Mouse (Mus musculus) c-Kit-positive CD71-positive TER-119-positive erythroid progenitor cells, embryonic 14.5 days (primary cell): ENCODE data around the gene Card9.

Source experiments
- DNase-seq: peaks from one replicate; pipeline ENCODE4 v3.0.0-alpha.2; 2013; ENCODE audit warnings: low spot score

Gene Card9

DNA sequence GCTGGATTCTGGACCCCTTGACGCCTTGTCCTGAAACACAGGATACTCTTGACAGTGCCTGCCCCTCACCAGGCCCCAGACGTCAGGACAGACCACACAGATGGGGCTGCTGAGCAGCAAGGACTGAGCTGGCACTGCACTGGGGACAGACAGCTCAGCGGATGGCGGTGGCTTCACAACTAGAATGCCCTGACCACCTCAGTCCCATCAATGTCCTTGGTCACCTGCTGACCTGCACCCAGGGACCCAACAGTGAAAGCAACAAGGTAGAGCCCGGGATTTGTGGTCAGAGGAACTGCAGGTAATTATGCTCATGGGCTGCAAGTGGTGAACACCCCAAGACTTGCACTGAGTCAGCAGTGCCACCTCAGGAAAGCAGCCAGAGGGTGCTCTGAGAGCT, 2.3 kb upstream of the Card9 start:
- no peak for DNase-seq

DNA sequence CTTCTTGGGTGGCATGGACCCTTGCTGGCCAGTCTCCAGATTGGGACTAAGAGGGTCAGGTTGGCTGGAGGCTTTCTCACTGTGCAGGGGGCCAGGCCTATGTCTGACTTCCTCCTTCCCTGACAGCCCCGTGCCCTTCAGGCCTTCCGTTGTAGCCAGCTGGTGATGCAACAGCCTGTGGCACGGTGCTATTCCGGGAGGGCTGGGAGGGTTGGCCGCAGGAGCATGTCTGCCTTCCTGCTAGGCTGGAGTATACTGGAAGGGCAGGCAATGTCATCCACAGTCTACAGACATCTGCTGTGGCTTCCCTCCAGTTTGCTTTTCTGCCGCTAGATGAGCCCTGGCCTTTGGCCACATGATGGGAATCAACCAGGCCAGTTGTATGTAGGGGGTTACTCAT, 735 bp downstream of the Card9 start:
- no peak for DNase-seq

DNA sequence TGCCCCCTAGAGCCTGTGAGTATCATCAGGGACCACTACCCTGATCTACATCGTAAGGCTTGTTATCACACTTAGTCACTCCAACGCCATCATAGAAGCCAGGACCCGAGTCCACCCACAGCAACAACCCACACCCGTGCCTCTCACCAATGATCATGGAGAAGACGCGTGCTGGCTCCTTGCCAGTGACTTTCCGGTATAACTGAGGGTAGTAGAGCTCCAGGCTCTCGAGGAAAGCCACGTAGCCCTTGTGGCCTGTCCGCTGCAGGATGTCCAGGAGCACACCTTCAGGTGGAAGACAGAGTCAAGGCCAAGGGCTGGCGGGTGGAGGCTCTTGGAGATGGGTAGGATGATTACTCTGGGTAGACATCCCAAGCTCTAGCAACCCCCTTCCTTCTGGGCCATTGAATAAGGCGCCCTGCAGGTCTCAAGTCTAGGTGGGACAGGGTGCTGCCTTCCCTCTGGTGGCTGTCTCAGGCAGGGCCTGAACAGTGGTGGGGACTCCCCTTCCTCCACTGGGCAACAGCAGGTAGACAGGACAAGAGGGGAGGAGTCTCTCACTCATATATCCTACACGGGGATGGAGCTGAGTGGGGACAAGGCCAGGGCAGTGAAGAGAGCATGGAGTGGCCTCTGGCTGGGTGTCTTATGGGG, 1.9 kb downstream of the Card9 start:
- no peak for DNase-seq

DNA sequence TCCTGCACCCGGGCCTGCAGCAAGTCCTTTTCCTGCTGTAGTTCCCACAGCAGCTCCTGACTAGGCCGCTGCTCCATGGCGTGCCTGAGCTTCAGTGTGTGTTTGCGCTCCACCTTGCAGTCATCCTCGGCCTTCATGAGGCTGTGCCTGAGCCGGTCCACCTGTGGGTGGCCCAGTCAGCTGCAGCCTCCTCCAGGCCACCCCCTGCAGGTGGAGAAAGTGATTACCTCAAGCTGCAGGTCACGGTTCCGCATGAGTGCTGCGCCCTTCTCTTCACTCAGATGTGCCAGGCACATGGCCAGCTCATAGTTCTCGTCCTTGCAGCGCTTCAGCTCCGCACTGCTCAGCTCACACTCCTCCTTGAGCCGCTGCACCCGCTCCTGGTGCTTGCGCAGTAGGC, 3.2 kb downstream of the Card9 start:
- no peak for DNase-seq

DNA sequence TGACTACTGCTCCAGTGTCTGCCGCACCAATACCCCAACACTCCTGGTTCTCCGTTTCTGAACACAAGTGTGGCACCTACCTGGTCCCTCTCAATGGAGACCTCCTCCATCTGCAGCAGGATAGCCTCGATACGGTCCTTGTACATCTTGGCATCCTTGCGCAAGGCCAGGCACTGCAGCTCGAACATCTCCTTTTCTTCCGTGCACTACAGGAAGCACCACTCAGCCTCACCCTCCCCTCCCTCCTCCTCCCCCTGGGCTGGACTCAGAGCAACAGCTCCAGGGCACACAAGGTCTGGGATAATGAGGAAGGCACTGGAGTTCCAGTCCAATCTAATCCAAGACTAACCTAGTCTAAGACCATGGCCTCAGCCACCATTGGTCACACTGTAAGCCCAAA, 4.0 kb downstream of the Card9 start:
- DNase-seq: no peak

DNA sequence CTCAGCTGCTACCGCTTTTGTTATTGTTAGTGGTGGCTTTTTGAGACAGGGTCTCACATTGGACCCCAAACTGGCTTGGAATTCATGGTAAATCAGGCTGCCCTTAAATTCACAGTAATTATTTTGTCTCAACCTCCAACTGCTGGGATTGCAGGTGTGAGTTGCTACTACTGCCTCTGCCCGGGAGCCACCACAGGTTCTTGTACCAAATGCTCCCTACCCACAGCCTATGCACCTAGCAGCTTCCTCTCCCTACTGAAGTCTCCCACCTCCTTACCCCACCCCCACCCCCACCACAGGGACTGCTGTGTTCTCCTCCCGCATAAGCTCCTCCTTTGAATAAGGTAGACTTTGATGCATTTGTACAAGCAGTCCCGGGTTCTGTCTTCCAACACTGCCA, 4.5 kb downstream of the Card9 start:
- DNase-seq: no peak

DNA sequence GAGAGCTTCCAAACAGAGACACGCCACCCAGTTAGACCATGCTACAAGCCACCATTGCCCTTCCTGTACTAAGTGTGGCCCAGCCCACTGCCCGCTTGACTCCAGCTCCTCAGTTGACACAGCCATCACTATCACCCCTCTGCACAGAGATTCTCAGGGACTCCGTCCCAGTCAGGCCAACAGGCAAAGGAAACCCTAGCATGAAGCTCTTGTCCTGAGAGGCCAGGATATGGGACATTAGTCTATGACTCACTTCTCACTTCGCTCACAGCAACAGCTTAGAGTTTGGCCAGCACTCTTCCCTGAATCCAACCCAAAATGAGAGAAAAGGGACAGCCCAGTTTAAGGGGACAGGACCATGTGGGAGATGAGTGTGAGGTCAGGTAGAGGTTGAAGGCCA, 6.3 kb downstream of the Card9 start:
- DNase-seq: no peak

DNA sequence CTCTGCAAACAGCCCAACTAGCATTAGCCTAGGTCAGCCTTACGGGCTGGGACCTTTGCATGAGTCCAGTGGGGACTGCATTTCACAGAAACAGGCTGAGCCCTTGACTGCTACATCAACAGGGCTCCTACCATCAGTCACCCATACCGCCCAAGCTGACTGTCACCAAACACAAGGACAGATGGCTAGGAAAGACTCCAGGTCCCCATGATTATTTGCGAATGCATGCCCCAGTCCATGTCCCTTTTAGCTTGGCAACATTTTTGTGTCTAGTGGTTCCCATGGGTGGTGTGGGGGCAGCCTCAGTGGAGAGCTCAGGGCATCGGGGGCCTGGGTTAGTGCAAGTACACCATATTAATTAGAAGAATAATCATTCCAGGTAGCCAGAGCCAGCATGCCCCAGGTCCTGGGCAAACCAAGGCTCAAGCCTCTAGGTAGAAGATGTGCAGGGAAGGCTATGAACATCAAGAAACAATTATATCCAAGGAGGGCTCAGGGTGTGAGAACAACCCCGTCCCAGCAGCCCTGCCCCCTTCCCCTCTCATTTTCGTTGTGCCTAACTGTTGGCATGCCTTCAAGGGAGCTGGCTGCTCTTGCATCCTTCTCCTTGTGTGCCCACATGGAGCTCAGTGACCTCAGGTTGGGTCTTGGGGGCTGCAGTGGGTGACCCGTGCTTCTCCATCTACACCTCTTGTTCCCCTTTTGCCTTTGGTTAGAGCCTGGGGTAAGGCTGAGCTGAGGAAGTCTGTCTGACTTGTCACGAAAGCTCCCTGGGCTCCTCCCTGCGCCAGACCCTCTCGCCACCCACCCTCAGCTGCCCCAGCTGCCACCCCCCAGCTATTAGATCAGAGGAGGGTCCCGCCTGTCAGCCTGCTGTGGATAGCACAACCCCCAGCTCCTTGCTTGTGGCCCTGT, 7.4 kb downstream of the Card9 start:
- DNase-seq: no peak

DNA sequence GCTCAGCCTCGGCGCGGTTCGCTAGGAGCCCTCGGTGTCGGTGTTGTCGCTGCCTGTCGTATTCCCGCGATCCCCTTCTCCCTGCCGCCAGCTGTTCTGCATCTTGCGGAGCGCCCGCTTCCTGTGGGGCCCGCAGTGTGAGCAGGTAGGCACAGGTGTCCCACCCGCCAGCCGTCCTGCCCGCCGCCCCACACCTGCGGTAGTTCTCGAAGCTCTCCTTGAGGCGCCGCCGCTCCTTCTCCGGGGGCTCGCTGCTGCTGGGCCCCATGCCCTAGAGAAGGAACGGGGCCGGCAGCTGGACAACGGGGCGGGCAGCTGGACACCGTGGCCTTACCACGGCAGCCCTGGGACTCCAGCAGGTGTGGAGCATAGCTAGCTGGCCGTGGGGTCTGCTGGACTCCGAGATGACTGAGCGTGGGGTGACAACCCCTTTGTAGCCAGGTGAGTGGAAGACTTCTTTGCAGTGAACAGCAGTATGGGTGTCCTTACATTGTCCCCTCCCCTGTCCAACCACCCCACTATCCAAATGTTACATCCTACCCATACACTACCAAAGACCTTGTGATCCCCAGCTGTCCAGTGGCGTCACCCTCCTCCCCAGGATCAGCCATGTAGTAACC, 8.3 kb downstream of the Card9 start:
- no peak for DNase-seq

DNA sequence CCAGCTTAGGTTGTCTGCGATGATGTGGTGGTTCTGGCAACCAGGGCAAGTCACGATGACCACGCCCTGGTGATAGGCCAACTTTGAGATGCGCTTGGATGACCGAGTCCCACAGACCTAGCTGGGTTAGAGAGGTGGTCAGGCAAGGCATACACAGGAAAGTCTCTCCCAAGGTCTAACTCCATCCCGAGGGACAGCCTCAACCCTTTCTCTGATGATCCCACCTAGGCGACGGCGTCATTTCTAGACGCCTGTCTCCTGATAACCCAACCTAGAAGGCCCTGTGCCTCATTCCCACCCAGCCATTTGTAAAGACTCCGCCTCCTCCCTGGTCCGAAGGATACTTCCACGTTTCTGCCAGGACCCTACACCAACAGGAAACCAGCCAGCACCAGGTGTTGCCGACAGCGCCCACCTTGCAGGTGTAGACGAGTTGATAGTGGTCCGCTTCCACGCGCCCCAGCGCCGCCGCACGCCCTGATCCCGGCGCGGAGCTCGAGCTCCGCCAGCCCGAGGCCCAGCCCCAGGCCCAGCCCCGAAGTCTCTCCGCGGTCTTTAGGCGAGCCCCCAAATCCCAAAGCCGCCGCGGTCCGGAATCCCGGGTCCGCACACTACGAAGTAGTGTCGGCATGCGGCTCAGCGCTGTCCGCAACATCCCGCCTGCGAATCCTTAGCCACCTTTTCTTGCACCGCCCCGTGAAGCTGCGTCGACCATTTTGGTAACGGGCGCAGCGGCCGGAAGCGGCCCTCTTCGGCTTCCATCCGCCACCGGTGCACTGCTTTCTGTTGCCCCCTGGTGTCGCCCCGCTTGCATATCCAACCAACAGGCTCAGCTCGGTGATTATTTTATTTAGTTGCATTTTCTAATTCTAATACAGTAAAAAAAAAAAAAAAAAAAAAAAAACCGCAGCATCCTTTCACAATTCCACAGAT, 9.1 kb downstream of the Card9 start, which contains the start of gene Dnlz:
Dnlz (minus strand) TSS at position 753 of the 933 bp plus-strand sequence.
- DNase-seq: peak; percentile 87

DNA sequence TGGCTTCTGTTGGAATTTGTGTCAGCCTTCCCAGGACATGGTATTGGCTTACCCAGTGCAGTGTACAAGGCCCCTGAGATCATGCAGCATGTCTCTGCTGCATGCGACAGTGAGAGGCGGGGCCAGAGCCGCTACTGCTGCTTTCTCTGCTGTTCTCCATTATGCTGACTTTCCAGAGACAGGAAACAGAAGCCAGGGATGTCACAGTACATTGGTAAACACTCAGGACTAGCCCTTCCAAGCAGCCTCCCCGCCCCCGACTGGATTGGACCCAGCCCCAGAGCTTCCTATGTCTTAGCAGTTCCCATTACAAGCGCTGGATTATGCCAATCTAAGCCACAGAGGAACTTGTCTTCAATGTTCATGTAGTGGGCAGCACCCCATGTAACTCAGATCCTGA, 12.5 kb downstream of the Card9 start:
- no peak for DNase-seq

DNA sequence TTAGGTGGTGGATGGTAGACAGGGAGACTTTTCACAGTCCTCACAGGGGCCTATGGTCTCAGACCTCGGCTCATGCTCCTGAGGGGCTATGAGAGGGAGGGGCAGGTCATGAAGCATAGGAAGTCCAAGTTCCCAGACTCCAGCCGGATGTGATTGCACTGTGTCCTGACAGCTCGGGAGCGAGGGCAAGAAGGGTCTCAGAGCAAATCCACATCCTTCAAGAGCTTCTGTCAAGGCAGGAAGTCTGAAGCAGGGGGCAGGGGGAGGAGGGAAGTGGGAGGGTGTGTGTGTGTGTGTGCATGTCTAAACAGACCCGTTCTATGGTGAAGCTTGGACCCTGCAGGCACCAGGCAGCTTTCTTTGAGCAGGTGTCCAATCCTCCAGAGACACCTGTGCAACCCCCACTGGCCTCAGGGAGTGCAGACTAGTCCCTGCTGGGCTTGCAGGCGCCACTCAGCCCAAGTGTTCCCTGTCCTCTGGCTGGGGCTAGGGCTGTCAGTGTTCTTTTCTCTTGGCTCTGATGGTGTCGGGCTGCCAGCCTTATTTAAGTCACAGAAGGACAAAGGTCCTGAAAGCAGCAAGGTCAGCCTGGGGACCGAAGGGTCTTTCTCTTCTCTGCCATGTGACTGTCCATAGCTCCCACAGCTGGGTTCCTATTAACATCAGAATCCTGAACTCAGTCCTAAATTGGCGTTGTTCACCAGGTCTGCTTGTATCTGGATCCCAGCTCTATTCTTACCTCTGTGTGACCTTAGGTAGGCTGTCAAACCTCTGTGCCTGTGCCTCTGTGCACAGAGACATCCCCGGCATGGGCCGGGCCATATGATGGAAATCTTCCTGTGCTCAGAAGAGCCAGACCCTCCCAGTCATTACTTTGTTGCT, 17.9 kb downstream of the Card9 start:
- DNase-seq: no peak

DNA sequence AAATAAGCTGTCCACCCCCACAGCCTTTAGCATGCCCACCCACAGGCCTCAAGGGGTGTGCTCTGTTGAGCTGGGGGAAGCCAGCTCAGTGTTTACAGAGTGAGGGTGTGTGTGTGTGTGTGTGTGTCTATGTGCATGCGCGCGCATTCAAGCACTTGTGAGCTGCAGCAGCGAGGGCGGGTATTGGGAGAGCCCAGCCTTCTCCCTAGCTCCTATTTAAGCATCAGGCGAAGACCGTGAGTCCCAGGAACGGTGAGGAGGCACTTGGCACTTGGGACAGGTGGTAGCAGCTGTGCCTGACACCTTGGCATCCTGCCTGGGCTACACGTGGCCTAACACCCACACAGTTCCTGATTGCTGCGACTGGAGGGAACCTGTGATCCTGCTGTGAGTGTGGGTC, 18.7 kb downstream of the Card9 start:
- DNase-seq: no peak

DNA sequence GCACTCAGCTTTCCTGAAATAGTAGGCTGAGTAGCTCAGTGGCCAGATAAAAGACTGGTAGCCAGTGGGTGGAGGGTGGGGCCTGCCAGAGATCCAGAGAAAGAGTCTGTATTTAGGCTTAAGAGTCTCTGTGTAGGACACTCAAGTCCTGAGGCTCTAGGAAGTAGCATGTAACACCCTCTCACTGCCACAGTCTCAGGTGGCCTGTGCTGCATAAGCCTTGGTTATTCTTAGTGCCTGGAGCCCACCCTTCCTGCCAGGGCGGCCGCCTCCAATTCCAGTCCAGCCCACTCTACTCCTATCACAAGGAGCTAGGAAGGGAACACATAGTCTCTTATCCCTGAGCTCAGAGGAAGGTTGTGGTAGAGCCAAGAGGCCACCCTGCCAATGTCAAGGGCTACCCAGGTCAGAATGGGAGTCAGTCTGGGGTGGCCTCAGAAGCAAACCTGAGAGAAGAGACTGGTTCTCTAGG, 19.2 kb downstream of the Card9 start:
- no peak for DNase-seq

DNA sequence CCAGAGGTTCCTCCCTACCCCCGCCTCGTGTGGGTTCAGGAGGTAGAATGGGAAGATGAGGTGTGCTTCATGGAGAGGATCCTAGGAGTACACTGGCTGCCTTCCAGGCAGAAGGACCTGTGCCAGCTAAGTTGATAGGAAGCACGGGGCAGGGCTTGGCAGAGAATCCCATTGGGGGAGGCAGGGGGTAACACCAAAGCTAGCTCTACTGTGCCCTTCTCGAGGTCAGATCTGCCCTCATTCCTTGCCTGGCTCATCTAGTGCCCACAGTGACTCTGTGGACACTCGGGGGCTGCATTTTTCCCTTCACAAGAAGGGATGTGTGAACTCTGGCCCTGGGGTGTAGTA, 21.5 kb downstream of the Card9 start:
- no peak for DNase-seq

DNA sequence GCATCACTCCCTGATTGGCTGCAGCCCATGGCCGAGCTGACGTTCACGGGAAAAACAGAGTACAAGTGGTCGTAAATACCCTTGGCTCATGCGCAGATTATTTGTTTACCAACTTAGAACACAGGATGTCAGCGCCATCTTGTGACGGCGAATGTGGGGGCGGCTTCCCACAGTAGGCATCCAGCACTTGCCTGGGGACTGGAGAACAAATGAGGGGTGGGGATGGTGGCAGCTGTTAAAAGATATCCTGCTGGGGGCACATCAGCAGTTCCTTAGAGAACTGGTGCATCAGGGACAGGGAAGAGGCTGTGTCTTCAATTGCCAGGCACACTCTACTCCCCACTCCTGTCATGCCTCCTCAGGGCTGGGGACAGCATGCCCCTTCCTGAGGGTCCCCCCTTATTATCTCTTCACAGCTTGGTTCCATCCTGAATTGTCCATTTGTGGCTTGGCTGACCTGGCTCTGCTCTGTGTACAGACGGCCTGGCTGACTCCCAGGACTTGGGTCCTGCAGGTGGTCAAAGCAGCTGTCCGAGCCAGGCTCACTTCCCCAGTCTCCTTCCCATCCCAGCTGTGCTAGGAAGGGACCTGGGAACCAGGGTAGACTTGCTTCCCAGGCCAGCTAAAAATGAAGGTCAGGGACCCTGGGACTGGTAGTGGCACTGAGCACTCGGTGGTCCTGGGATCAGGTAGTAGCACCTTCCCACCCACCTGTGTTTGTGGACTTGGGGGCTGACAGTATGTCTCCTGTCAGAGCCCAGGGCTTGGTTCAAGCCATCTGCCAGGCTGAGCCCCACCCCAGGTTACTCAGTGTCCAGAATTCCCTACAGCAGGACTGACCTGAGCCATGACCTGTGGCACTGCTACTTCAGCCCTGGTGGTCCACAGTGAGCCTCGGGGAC, 22.2 kb downstream of the Card9 start:
- DNase-seq: no peak

DNA sequence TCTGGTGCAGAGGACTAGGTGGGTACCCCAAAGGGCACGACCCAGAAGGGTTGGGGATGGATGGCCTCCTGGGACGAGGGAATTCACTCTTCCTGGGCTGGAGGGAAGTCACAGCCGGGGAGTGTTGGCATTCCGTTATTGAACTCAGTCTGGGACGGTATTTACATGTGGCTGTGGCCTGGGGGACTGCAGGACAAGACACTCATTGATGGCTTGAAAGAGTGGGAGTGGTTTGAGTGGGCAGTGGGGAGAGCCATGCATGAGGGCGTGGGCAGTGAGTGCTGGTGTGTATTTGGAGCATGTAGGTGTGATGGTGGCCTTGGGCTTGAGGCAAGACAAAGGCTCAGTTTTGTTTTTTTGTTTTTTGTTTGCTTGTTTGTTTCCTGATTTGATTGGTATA, 30.0 kb downstream of the Card9 start:
- no peak for DNase-seq

DNA sequence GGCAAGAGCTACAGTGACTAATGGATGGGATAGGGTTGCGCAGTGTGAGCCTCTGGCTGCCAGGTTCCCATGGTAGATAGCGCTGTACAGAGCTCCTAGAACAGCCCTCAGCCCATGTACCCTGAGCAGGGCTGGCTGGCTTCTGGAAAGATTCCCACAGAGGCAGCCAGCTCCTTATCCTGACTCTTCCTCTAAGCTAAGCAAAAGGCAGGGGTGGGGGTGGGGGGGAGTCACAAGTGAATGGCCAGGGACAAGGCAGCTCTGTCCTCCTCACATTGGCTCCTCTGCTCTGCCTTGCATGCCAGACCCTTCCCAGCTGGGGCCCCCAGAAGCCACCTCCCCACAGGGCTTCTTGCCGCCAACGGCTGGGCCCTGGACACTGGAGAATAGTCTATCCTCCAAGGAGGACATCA, 30.7 kb downstream of the Card9 start:
- no peak for DNase-seq

DNA sequence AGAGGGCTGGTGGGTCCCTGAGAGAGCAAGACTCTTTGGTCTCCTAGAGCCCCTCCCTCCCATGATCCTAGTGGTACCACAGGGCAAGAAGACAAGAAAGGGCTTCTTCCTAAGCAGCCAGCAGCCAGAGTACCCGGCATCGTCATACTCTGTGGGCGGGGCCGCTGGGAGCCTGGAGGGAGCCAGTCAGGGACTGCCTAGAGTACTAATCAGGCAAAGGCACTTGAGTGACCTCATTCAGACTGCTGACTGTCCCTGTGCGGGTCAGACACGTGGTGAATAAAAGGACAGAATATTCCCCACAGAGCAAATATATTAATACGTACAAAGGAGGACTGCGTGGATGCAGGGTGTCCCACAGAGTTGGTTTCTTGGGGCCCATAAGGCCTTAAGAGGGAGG, 31.3 kb downstream of the Card9 start:
- no peak for DNase-seq

DNA sequence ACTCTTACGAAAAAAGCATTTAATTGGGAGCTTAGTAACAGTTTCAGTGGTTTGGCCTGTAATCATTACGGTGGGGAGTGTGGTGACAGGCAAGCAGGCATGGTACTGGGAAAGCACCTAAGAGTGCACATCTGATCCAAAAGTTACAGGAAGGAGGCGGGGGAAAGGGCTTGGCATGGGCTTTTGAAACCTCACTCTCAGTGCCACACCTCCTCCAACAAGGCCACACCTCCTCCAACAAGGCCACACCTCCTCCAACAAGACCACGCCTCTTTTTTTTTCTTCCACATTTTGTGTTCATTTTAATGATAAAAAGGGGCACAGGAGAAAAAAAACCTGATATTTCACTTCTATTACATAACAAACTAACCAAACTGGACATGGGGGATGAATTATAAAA, 32.9 kb downstream of the Card9 start:
- no peak for DNase-seq
